Mouse (Mus musculus): Measurements from ENCODE around the gene 5730596B20Rik. TPM values are rescaled to one million over a fixed set of nuclear protein-coding genes. Genes with fewer than 3 reads are reported as not detected.
A peak's percentile ranks its signal among the peaks of the same experiment; 100 is the strongest.

The 5730596B20Rik gene
- polyA plus RNA-seq, 1 experiment from 2014 or later, result 0.99 TPM

GRCm38 (mm10) chr6:52165441-52166370 lies 11.6 kb upstream of the 5730596B20Rik start:
- Histone ChIP-seq H3K27me3 (ENCODE audit: control insufficient read depth, insufficient read depth, low read length) (peaks cover 22% of the 10 kb centered on the region), H3K4me2 (ENCODE audit: low read depth, severe bottlenecking) (peak overlapping the region; percentile 69), H3K9ac (ENCODE audit: low read length) (peak overlapping the region; percentile 49; the same call in 1 of the 2 replicates), H3K4me1 (ENCODE audit: control insufficient read depth, insufficient read depth, low read length) (peaks cover 54% of the 10 kb centered on the region), H3K27ac (replicated peaks; ENCODE audit: low read depth, low read length) (no peak overlapping the region), H3K9me3 (ENCODE audit: control insufficient read depth, low read length) (no peaks in the 10 kb centered on the region), H3K36me3 (ENCODE audit: control insufficient read depth, insufficient read depth, low read length) (peaks cover 2% of the 10 kb centered on the region; the same call in 1 of the 2 replicates), H3K4me3 (ENCODE audit: low read depth, low read length) (0 out of 2 replicates have a peak overlapping the region, but pooled peaks have one; percentile 26)
- no peak for ATAC-seq (ENCODE audit: insufficient number of reproducible peaks, low FRiP score, low TSS enrichment, low read depth)
- DNase-seq (ENCODE audit: low spot score), result peak; percentile 69
- 2% methylated on average over 28 of the region's 28 CpGs for WGBS

- peaks cover 57% of the 10 kb centered on the region for H3K4me1 ChIP-seq (ENCODE audit: control insufficient read depth, insufficient read depth, low read length)
Measured at GRCm38 (mm10) chr6:52166431-52167077, 10.7 kb upstream of the 5730596B20Rik start.

GRCm38 (mm10) chr6:52167176-52167575 lies 10.1 kb upstream of the 5730596B20Rik start:
- H3K9me3 ChIP-seq (ENCODE audit: control insufficient read depth, low read length), result no peaks in the 10 kb centered on the region
- ATAC-seq (ENCODE audit: insufficient number of reproducible peaks, low FRiP score, low TSS enrichment, low read depth) (no peak), DNase-seq (ENCODE audit: low spot score) (no peak)
- H3K4me3 ChIP-seq (ENCODE audit: low read depth, low read length), result no peak overlapping the region
- peak overlapping the region; percentile 14; the same call in 1 of the 2 replicates for H3K9ac ChIP-seq (ENCODE audit: low read length)
- peaks cover 63% of the 10 kb centered on the region for H3K4me1 ChIP-seq (ENCODE audit: control insufficient read depth, insufficient read depth, low read length)
- H3K27me3 ChIP-seq (ENCODE audit: control insufficient read depth, insufficient read depth, low read length), result peaks cover 34% of the 10 kb centered on the region
- no peak overlapping the region for H3K27ac ChIP-seq (replicated peaks; ENCODE audit: low read depth, low read length)
- H3K36me3 ChIP-seq (ENCODE audit: control insufficient read depth, insufficient read depth, low read length), result peaks cover 2% of the 10 kb centered on the region; the same call in 1 of the 2 replicates
- no peak overlapping the region for H3K4me2 ChIP-seq (ENCODE audit: low read depth, severe bottlenecking)
- WGBS, result 46% methylated on average over 1 of the region's 1 CpGs

More at GRCm38 (mm10) chr6:52166431-52167077, 10.7 kb upstream of the 5730596B20Rik start:
- ATAC-seq (ENCODE audit: insufficient number of reproducible peaks, low FRiP score, low TSS enrichment, low read depth), result no peak
- H3K9ac ChIP-seq (ENCODE audit: low read length), result peak overlapping the region; percentile 14; the same call in 1 of the 2 replicates
- DNase-seq (ENCODE audit: low spot score), result peak; percentile 50
- H3K36me3 ChIP-seq (ENCODE audit: control insufficient read depth, insufficient read depth, low read length), result peaks cover 2% of the 10 kb centered on the region; the same call in 1 of the 2 replicates
- H3K4me2 ChIP-seq (ENCODE audit: low read depth, severe bottlenecking), result peak overlapping the region; percentile 7; the same call in 1 of the 2 replicates
- no peak overlapping the region for H3K27ac ChIP-seq (replicated peaks; ENCODE audit: low read depth, low read length)
- WGBS, result 1% methylated on average over 4 of the region's 4 CpGs
- H3K27me3 ChIP-seq (ENCODE audit: control insufficient read depth, insufficient read depth, low read length), result peaks cover 29% of the 10 kb centered on the region
- H3K9me3 ChIP-seq (ENCODE audit: control insufficient read depth, low read length), result no peaks in the 10 kb centered on the region
- H3K4me3 ChIP-seq (ENCODE audit: low read depth, low read length), result no peak overlapping the region

- no peaks in the 10 kb centered on the region for H3K9me3 ChIP-seq (ENCODE audit: control insufficient read depth, low read length)
- 0 out of 2 replicates have a peak overlapping the region, but pooled peaks have one; percentile 7 for H3K9ac ChIP-seq (ENCODE audit: low read length)
- 0 out of 2 replicates have a peak overlapping the region, but pooled peaks have one; percentile 4 for H3K4me2 ChIP-seq (ENCODE audit: low read depth, severe bottlenecking)
Measured at GRCm38 (mm10) chr6:52167736-52168161, 9.5 kb upstream of the 5730596B20Rik start.

GRCm38 (mm10) chr6:52168191-52169055 lies 8.9 kb upstream of the 5730596B20Rik start:
- Histone ChIP-seq H3K4me2 (ENCODE audit: low read depth, severe bottlenecking) (peak overlapping the region; percentile 30; the same call in 1 of the 2 replicates), H3K27me3 (ENCODE audit: control insufficient read depth, insufficient read depth, low read length) (peaks cover 34% of the 10 kb centered on the region), H3K9ac (ENCODE audit: low read length) (no peak overlapping the region), H3K4me1 (ENCODE audit: control insufficient read depth, insufficient read depth, low read length) (peaks cover 65% of the 10 kb centered on the region), H3K9me3 (ENCODE audit: control insufficient read depth, low read length) (no peaks in the 10 kb centered on the region), H3K4me3 (ENCODE audit: low read depth, low read length) (no peak overlapping the region), H3K36me3 (ENCODE audit: control insufficient read depth, insufficient read depth, low read length) (peaks cover 2% of the 10 kb centered on the region; the same call in 1 of the 2 replicates), H3K27ac (replicated peaks; ENCODE audit: low read depth, low read length) (no peak overlapping the region)
- ATAC-seq (ENCODE audit: insufficient number of reproducible peaks, low FRiP score, low TSS enrichment, low read depth), result no peak
- 3% methylated on average over 42 of the region's 42 CpGs for WGBS
- DNase-seq (ENCODE audit: low spot score), result peak; percentile 72

More at GRCm38 (mm10) chr6:52167736-52168161, 9.5 kb upstream of the 5730596B20Rik start:
- Histone ChIP-seq H3K36me3 (ENCODE audit: control insufficient read depth, insufficient read depth, low read length) (peaks cover 2% of the 10 kb centered on the region; the same call in 1 of the 2 replicates), H3K4me1 (ENCODE audit: control insufficient read depth, insufficient read depth, low read length) (peaks cover 68% of the 10 kb centered on the region), H3K27me3 (ENCODE audit: control insufficient read depth, insufficient read depth, low read length) (peaks cover 34% of the 10 kb centered on the region), H3K27ac (replicated peaks; ENCODE audit: low read depth, low read length) (no peak overlapping the region), H3K4me3 (ENCODE audit: low read depth, low read length) (no peak overlapping the region)
- WGBS, result 10% methylated on average over 14 of the region's 14 CpGs
- DNase-seq (ENCODE audit: low spot score) (peak; percentile 41), ATAC-seq (ENCODE audit: insufficient number of reproducible peaks, low FRiP score, low TSS enrichment, low read depth) (no peak)

- Histone ChIP-seq H3K27ac (replicated peaks; ENCODE audit: low read depth, low read length) (no peak overlapping the region; the same call in 1 of the 2 replicates), H3K36me3 (ENCODE audit: control insufficient read depth, insufficient read depth, low read length) (peaks cover 2% of the 10 kb centered on the region; the same call in 1 of the 2 replicates), H3K9me3 (ENCODE audit: control insufficient read depth, low read length) (no peaks in the 10 kb centered on the region), H3K9ac (ENCODE audit: low read length) (peak overlapping the region; percentile 22; the same call in 1 of the 2 replicates), H3K27me3 (ENCODE audit: control insufficient read depth, insufficient read depth, low read length) (peaks cover 34% of the 10 kb centered on the region), H3K4me2 (ENCODE audit: low read depth, severe bottlenecking) (no peak overlapping the region), H3K4me1 (ENCODE audit: control insufficient read depth, insufficient read depth, low read length) (peaks cover 53% of the 10 kb centered on the region), H3K4me3 (ENCODE audit: low read depth, low read length) (no peak overlapping the region)
- no peak for ATAC-seq (ENCODE audit: insufficient number of reproducible peaks, low FRiP score, low TSS enrichment, low read depth)
- 30% methylated on average over 16 of the region's 16 CpGs for WGBS
- DNase-seq (ENCODE audit: low spot score), result peak; percentile 27
Measured at GRCm38 (mm10) chr6:52169499-52170165, 7.7 kb upstream of the 5730596B20Rik start.

- no peak overlapping the region; the same call in 1 of the 2 replicates for H3K27ac ChIP-seq (replicated peaks; ENCODE audit: low read depth, low read length)
- H3K4me2 ChIP-seq (ENCODE audit: low read depth, severe bottlenecking), result peak overlapping the region; percentile 29
- no peak overlapping the region for H3K4me3 ChIP-seq (ENCODE audit: low read depth, low read length)
- peak overlapping the region; percentile 22 for H3K9ac ChIP-seq (ENCODE audit: low read length)
- peaks cover 34% of the 10 kb centered on the region for H3K27me3 ChIP-seq (ENCODE audit: control insufficient read depth, insufficient read depth, low read length)
- ATAC-seq (ENCODE audit: insufficient number of reproducible peaks, low FRiP score, low TSS enrichment, low read depth), result 0 out of 2 replicates have a peak, but pooled peaks have one; percentile 11
- peak; percentile 58 for DNase-seq (ENCODE audit: low spot score)
- no peaks in the 10 kb centered on the region for H3K9me3 ChIP-seq (ENCODE audit: control insufficient read depth, low read length)
- 9% methylated on average over 40 of the region's 40 CpGs for WGBS
- H3K36me3 ChIP-seq (ENCODE audit: control insufficient read depth, insufficient read depth, low read length), result peaks cover 2% of the 10 kb centered on the region; the same call in 1 of the 2 replicates
- H3K4me1 ChIP-seq (ENCODE audit: control insufficient read depth, insufficient read depth, low read length), result peaks cover 51% of the 10 kb centered on the region
Measured at GRCm38 (mm10) chr6:52170166-52170897, 7.0 kb upstream of the 5730596B20Rik start.
